Mouse (Mus musculus): ENCODE measurements at regions not wholly inside any gene's neighbourhood (a gene's known extent, or its start where the extent isn't known, plus 50 kb on each side); places are given as distances from the start of the nearest gene placed in this dataset.
A peak's percentile ranks its signal among the peaks of the same experiment; 100 is the strongest.

GRCm38 (mm10) chr7:71873817-71874216, 432.6 kb downstream of the Mctp2 start:
- no peak for DNase-seq

- DNase-seq: no peak
Measured at GRCm38 (mm10) chr7:71872912-71873311, 433.5 kb downstream of the Mctp2 start.

GRCm38 (mm10) chr7:71867090-71867489, 439.3 kb downstream of the Mctp2 start:
- DNase-seq: peak; percentile 63

- no peak for DNase-seq
Measured at GRCm38 (mm10) chr7:71865371-71866166, 440.8 kb downstream of the Mctp2 start.

GRCm38 (mm10) chr7:71852864-71853263, 453.5 kb downstream of the Mctp2 start:
- no peak for DNase-seq

GRCm38 (mm10) chr7:71849174-71849573, 457.2 kb downstream of the Mctp2 start:
- no peak for DNase-seq

GRCm38 (mm10) chr7:71837845-71838244, 468.6 kb downstream of the Mctp2 start:
- no peak for DNase-seq

- no peak for DNase-seq
Measured at GRCm38 (mm10) chr7:71831790-71832525, 474.4 kb downstream of the Mctp2 start.

- no peak for DNase-seq
Measured at GRCm38 (mm10) chr7:71829567-71829966, 476.8 kb downstream of the Mctp2 start.

- no peak for DNase-seq
Measured at GRCm38 (mm10) chr7:71816138-71816537, 464.9 kb upstream of the Gm10295 start.

GRCm38 (mm10) chr7:71794201-71794600, 442.9 kb upstream of the Gm10295 start:
- DNase-seq: no peak

GRCm38 (mm10) chr7:71788401-71788800, 437.1 kb upstream of the Gm10295 start:
- DNase-seq: no peak

GRCm38 (mm10) chr7:71782496-71782895, 431.2 kb upstream of the Gm10295 start:
- DNase-seq: no peak

- DNase-seq: no peak
Measured at GRCm38 (mm10) chr7:71749886-71750285, 398.6 kb upstream of the Gm10295 start.

- DNase-seq: no peak
Measured at GRCm38 (mm10) chr7:71746118-71746897, 395.0 kb upstream of the Gm10295 start.

- DNase-seq: no peak
Measured at GRCm38 (mm10) chr7:71728509-71728908, 377.2 kb upstream of the Gm10295 start.

- no peak for DNase-seq
Measured at GRCm38 (mm10) chr7:71708209-71708608, 356.9 kb upstream of the Gm10295 start.

- DNase-seq: no peak
Measured at GRCm38 (mm10) chr7:71706201-71706600, 354.9 kb upstream of the Gm10295 start.

- peak; percentile 75 for DNase-seq
Measured at GRCm38 (mm10) chr7:71705426-71706050, 354.3 kb upstream of the Gm10295 start.

GRCm38 (mm10) chr7:71704661-71705240, 353.5 kb upstream of the Gm10295 start:
- no peak for DNase-seq
